Mouse (Mus musculus): ENCODE data around the gene Cfap99. TPM values are rescaled to one million over a fixed set of nuclear protein-coding genes. Genes with fewer than 3 reads are reported as not detected.

Cfap99 gene
- 0.05 TPM in 1 of 2 replicates, not detected in the other for polyA plus RNA-seq (2012; rRNA removed)

DNA sequence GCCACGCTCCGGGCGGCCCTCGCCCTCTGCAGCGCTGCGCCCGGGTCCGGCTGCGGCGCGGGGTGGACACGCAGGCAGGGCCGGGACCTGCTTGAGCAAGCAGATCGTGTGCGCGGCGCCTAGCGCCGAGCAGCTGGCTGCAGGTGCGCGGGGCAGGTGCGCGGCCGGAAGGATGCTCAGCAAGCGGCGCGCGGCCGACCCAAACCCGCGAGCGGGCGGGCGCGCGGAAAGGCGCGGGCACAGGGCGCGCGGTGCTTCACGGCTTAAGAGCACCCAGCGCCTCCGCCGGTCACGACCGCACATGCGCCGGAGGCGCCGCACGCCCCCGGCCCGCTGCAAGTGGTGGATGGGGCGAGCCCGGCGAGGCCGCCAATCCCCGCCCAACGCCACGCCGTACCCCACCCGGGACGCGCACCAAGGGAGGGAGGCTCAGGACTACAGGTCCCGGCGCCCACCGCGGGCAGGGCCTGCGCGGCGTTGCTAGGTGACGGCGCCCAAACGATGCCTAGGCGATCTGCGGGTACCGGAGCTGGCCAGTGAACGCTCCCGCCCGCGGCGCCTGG is at the start of gene Cfap99, which contains the start of gene Zfyve28:
Gene Cfap99, plus strand, starts transcription at position 447 of the 563 bp plus-strand sequence.
Gene Zfyve28, minus strand, starts transcription at position 296 of the 563 bp plus-strand sequence.
- Histone ChIP-seq H3K4me1 (ENCODE audit: control insufficient read depth, insufficient read depth, low read length) (peaks cover 5% of the 10 kb centered on the region; the same call in 1 of the 2 replicates), H3K4me3 (ENCODE audit: insufficient read depth, low read depth, low read length) (peak within 1 kb of the TSS; percentile 29), H3K36me3 (ENCODE audit: control insufficient read depth, insufficient read depth, low read length) (no peaks in the 10 kb centered on the region), H3K27ac (ENCODE audit: insufficient read depth, low read depth, low read length) (no peak within 1 kb of the TSS), H3K27me3 (replicated peaks; ENCODE audit: control insufficient read depth, insufficient read depth, low read length) (peaks cover 4% of the 10 kb centered on the region; the same call in 1 of the 2 replicates)
- WGBS: under 1% methylated on average over 76 of the region's 83 CpGs
- no peak for TF ChIP-seq POLR2A (IDR thresholded peaks at IDR 0.05; ENCODE audit: low read depth, low read length)
- TF ChIP-seq CTCF (conservative IDR thresholded peaks at IDR 0.05; ENCODE audit: insufficient read depth, insufficient read length, low read depth, low read length): no peak
- peak; percentile 27 for DNase-seq

DNA sequence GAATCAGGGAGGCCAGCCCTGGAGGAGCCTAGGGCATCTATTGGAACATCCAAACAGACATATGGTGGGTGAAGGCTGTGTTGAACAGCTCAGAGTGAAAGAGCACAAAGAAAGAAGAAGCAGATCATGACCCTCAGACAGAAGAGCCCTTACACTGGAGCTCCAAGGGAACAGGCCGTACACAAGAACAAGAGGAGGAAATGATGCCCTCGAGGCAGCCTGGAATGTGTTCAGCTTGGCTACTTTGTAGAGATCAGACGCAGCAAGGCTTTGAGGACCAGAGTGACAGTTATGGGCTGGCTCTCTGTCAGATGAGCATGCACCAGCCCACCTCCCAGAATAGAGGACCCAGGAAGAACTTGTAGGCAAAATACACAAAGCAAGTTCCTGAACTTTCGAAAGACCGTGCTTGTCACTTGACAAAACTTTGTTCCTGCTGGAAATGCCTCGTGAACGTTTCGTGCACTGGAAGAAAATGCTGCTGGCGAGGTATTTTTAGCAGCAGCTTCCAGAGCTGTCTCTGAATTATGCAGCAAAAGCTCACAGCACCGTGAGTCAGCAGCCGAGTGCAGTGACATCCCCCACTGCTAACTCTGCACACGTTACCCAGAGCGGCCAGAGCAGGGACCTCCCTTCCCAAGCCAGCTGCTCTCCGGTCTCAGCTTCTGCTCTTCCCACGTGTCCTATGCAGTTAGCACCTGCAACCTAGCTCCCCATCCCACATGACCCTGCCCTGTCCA is 46.0 kb upstream of the Cfap99 start:
- Histone ChIP-seq H3K4me3 (ENCODE audit: insufficient read depth, low read depth, low read length) (no peak overlapping the region), H3K4me1 (ENCODE audit: control insufficient read depth, insufficient read depth, low read length) (no peaks in the 10 kb centered on the region), H3K36me3 (ENCODE audit: control insufficient read depth, insufficient read depth, low read length) (no peaks in the 10 kb centered on the region), H3K27me3 (replicated peaks; ENCODE audit: control insufficient read depth, insufficient read depth, low read length) (no peaks in the 10 kb centered on the region), H3K27ac (ENCODE audit: insufficient read depth, low read depth, low read length) (no peak overlapping the region)
- 17% methylated on average over 15 of the region's 15 CpGs for WGBS
- TF ChIP-seq CTCF (conservative IDR thresholded peaks at IDR 0.05; ENCODE audit: insufficient read depth, insufficient read length, low read depth, low read length) (no peak), POLR2A (IDR thresholded peaks at IDR 0.05; ENCODE audit: low read depth, low read length) (no peak)
- peak; percentile 16 for DNase-seq

DNA sequence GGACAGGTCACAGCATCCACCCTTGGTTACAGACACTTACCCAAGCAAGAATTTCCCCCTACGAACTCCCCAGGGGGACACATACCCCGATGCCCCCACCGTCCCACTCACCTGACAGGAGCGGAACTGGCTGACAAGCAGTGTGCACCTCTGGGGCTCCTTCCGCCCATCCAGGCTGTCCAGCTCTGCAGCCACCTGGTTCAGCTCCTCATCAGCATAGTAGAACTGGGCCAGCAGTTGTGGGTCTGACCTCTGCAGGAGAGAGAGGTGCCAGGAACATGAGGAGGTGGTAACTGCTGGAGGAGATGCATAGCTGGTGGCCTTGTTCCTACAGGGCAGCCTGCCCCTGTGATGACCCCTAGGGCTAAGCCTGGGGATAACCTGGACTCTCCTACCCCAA is 45.3 kb upstream of the Cfap99 start:
- H3K4me3 ChIP-seq (ENCODE audit: insufficient read depth, low read depth, low read length): no peak overlapping the region
- H3K27me3 ChIP-seq (replicated peaks; ENCODE audit: control insufficient read depth, insufficient read depth, low read length): no peaks in the 10 kb centered on the region
- no peaks in the 10 kb centered on the region for H3K36me3 ChIP-seq (ENCODE audit: control insufficient read depth, insufficient read depth, low read length)
- H3K27ac ChIP-seq (ENCODE audit: insufficient read depth, low read depth, low read length): no peak overlapping the region
- DNase-seq: no peak
- no peak for TF ChIP-seq CTCF (conservative IDR thresholded peaks at IDR 0.05; ENCODE audit: insufficient read depth, insufficient read length, low read depth, low read length)
- TF ChIP-seq POLR2A (IDR thresholded peaks at IDR 0.05; ENCODE audit: low read depth, low read length): no peak
- WGBS: 84% methylated on average over 5 of the region's 5 CpGs
- H3K4me1 ChIP-seq (ENCODE audit: control insufficient read depth, insufficient read depth, low read length): no peaks in the 10 kb centered on the region

DNA sequence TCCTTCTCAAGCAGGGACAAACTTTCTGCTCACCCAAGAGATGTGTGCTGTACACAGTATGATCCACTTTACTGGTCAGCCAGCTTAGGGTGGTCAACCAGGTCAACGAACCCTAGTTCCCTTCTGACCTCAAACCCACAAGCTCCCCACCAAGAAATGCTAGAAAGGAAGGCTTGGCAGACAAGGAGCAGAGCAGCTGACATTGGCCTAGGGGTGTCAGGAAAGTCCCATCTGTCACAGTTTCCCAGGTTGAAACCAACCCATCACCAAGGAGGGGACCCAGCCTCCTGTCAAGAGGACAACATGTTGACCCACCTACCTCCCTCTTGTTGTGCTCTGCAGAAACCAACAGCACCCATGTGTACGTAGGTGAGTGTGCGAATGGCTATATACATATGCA is 42.0 kb upstream of the Cfap99 start:
- DNase-seq: no peak
- WGBS: 95% methylated on average over 3 of the region's 3 CpGs
- TF ChIP-seq CTCF (conservative IDR thresholded peaks at IDR 0.05; ENCODE audit: insufficient read depth, insufficient read length, low read depth, low read length): no peak
- TF ChIP-seq POLR2A (IDR thresholded peaks at IDR 0.05; ENCODE audit: low read depth, low read length): no peak
- Histone ChIP-seq H3K36me3 (ENCODE audit: control insufficient read depth, insufficient read depth, low read length) (no peaks in the 10 kb centered on the region), H3K4me1 (ENCODE audit: control insufficient read depth, insufficient read depth, low read length) (no peaks in the 10 kb centered on the region), H3K27ac (ENCODE audit: insufficient read depth, low read depth, low read length) (no peak overlapping the region), H3K4me3 (ENCODE audit: insufficient read depth, low read depth, low read length) (no peak overlapping the region), H3K27me3 (replicated peaks; ENCODE audit: control insufficient read depth, insufficient read depth, low read length) (no peaks in the 10 kb centered on the region)

DNA sequence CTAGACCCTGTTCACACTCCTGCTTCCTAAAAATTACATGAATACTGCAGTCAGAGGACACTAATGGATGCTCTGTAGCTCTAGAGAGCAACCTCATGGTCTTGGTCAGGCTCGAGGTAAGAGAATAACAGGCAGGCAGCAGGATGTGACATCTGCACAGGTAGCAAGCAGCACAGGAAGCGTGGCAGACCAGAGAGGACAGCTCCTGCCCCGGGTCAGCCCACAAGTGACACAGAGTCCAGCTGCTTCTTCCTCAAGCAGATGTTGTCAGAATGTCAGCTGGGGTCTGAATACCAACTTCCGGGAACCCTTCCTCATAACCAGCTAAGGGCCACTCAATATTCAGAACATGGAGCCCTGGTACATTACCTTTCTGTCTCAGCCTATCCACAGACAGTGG is 39.3 kb upstream of the Cfap99 start:
- DNase-seq: no peak
- Histone ChIP-seq H3K36me3 (ENCODE audit: control insufficient read depth, insufficient read depth, low read length) (no peaks in the 10 kb centered on the region), H3K27me3 (replicated peaks; ENCODE audit: control insufficient read depth, insufficient read depth, low read length) (no peaks in the 10 kb centered on the region), H3K4me3 (ENCODE audit: insufficient read depth, low read depth, low read length) (no peak overlapping the region), H3K4me1 (ENCODE audit: control insufficient read depth, insufficient read depth, low read length) (no peaks in the 10 kb centered on the region), H3K27ac (ENCODE audit: insufficient read depth, low read depth, low read length) (no peak overlapping the region)
- WGBS: 74% methylated on average over 4 of the region's 4 CpGs
- no peak for TF ChIP-seq POLR2A (IDR thresholded peaks at IDR 0.05; ENCODE audit: low read depth, low read length)
- TF ChIP-seq CTCF (conservative IDR thresholded peaks at IDR 0.05; ENCODE audit: insufficient read depth, insufficient read length, low read depth, low read length): no peak

DNA sequence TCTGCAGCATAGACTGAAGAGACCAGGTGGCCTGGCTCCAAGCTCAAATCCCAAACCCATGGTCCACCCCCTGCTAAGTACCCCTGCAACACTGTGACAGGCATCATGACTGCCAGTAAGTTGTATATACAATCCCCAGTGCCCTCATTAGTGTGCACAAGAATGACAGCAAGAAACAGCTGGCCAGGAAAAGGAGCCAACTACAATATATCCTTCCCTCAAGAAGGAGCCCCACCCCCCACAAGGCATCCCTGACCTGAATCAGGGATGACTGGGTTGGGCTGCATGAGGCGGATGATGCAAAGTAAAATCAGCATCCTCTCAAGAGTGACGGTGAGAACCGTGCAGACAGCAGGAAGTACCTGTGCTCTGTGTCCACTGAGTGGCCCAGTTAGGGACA is 38.3 kb upstream of the Cfap99 start:
- TF ChIP-seq CTCF (conservative IDR thresholded peaks at IDR 0.05; ENCODE audit: insufficient read depth, insufficient read length, low read depth, low read length) (no peak), POLR2A (IDR thresholded peaks at IDR 0.05; ENCODE audit: low read depth, low read length) (no peak)
- Histone ChIP-seq H3K36me3 (ENCODE audit: control insufficient read depth, insufficient read depth, low read length) (no peaks in the 10 kb centered on the region), H3K27me3 (replicated peaks; ENCODE audit: control insufficient read depth, insufficient read depth, low read length) (no peaks in the 10 kb centered on the region), H3K4me1 (ENCODE audit: control insufficient read depth, insufficient read depth, low read length) (no peaks in the 10 kb centered on the region), H3K27ac (ENCODE audit: insufficient read depth, low read depth, low read length) (no peak overlapping the region), H3K4me3 (ENCODE audit: insufficient read depth, low read depth, low read length) (no peak overlapping the region)
- DNase-seq: no peak
- 66% methylated on average over 3 of the region's 3 CpGs for WGBS

DNA sequence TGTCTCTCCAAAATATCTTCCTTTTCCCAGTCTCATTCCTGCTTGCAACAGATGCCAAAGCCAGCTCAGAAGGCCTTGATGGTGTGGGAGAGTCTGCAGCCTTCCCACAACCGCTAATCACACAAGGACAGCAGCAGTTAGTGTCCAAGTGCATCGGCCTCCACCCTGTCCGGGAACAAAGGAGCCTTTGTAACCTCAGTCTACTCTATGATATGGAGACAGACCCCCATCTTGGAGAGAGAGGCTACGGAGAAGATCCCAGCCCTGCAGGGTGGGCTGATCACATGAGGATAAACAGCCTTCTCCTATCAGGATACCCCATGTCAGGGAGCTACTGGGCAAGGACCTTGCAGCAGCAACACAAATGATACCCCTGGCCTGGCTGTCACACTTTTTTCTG is 36.6 kb upstream of the Cfap99 start:
- no peak for TF ChIP-seq CTCF (conservative IDR thresholded peaks at IDR 0.05; ENCODE audit: insufficient read depth, insufficient read length, low read depth, low read length)
- TF ChIP-seq POLR2A (IDR thresholded peaks at IDR 0.05; ENCODE audit: low read depth, low read length): no peak
- no peak for DNase-seq
- Histone ChIP-seq H3K27me3 (replicated peaks; ENCODE audit: control insufficient read depth, insufficient read depth, low read length) (no peaks in the 10 kb centered on the region), H3K27ac (ENCODE audit: insufficient read depth, low read depth, low read length) (no peak overlapping the region), H3K4me1 (ENCODE audit: control insufficient read depth, insufficient read depth, low read length) (no peaks in the 10 kb centered on the region), H3K36me3 (ENCODE audit: control insufficient read depth, insufficient read depth, low read length) (no peaks in the 10 kb centered on the region), H3K4me3 (ENCODE audit: insufficient read depth, low read depth, low read length) (no peak overlapping the region)
- WGBS: 81% methylated on average over 4 of the region's 4 CpGs

Data from kidney, adult 2 months (tissue).